Mouse (Mus musculus) retina, embryonic 14.5 days (tissue): Measurements from ENCODE around the gene Pitpnb.
A peak's percentile ranks its signal among the peaks of the same experiment; 100 is the strongest.

ENCODE experiments used
- DNase-seq: peaks from one replicate; pipeline ENCODE4 v3.0.0-alpha.2; 2015; ENCODE audit warnings: low spot score

Gene Pitpnb

DNA sequence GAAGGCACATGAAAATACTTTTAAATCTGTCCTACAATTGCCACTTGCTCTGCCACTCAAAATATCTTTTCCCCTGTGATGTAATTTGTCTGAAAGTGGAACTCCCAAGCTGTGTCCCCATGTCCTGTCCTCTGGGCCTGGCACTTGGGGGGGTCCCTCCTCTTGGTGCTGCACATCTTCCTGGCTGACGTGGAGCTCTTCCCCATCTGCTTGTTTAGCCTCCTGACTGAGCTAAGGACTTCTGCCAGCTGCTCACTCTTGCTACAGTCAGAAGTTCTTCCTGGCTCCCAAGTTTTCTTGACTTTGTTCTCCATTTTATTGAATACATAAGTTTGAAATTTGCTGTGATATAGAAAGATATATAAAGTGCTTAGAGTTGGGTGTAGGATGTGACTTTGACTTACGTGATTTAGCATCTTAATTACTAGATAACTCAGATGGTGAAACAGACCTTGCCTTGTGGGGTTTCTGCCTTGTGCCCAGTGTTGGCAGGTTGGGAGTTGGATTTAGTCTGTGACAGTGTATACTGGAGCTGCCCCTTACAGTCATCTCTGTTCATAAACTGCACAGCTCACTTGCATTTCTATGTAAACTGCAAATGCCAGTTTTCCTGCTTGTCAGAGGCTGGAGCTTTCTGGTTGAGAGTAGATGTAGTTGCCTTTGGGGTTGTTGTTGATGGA, 14.3 kb downstream of the Pitpnb start:
- DNase-seq = no peak

GRCm38 (mm10) chr5:111356811-111357617, 26.5 kb downstream of the Pitpnb start:
- DNase-seq = no peak

GRCm38 (mm10) chr5:111360546-111360945, 30.0 kb downstream of the Pitpnb start:
- no peak for DNase-seq

GRCm38 (mm10) chr5:111361058-111361457, 30.5 kb downstream of the Pitpnb start:
- no peak for DNase-seq

DNA sequence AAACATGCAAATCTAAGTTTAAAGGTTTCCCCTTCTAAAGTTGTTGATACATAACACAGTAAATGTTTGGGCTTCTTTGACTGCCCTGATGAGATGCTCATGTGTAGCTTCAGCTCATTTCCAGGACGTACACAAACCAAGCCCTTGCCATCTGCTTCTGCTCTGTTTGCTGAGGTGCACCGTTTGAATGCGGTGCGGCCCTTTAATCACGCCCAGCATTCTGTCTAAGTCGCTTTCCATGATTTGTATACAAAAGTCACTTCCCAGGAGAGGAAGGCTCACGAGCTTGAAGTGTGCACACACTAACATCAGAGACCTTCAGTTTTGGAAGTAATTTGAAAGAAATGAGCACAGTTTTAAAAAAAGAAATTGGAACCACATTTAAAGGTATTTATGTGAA, 31.3 kb downstream of the Pitpnb start:
- no peak for DNase-seq

GRCm38 (mm10) chr5:111363446-111364062, 33.0 kb downstream of the Pitpnb start:
- DNase-seq = no peak

DNA sequence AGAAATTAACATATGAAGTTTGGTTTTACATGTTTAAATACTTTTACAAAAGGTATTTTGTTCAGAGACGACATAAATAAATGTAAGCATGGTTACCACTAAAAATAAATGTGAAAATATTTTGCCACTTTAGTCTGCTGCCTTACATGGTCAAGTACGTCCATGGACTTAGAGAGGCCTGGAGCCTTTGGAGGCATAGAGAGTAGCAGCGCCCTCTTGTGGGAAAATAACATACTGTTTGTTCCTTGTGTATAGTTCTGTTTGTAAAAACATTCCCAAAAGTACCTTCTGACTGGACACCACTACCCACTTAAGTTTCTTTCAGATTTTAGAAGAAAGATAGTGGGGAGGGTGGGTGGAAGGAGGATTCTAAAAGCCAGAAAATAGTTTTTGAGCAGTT, 34.0 kb downstream of the Pitpnb start:
- peak; percentile 88 for DNase-seq

DNA sequence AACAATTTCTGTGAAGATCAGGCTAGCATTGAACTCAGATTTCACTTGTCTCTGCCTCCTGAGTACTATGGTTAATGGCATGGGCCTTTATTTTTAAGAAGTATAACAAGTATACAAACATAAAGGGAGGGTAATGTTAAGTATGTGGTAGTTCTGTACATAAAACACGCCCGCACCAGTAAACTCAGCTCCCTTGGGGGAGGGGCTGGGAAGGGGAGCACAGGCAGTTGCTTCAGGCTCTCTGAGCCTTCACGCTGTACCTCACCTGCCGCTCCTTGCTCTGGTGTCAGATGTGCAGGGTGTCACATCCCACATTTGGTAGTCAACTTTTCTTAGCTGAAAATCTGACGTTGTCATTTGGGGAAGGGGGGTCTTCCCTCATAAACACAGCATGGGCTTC, 35.6 kb downstream of the Pitpnb start:
- DNase-seq = no peak

DNA sequence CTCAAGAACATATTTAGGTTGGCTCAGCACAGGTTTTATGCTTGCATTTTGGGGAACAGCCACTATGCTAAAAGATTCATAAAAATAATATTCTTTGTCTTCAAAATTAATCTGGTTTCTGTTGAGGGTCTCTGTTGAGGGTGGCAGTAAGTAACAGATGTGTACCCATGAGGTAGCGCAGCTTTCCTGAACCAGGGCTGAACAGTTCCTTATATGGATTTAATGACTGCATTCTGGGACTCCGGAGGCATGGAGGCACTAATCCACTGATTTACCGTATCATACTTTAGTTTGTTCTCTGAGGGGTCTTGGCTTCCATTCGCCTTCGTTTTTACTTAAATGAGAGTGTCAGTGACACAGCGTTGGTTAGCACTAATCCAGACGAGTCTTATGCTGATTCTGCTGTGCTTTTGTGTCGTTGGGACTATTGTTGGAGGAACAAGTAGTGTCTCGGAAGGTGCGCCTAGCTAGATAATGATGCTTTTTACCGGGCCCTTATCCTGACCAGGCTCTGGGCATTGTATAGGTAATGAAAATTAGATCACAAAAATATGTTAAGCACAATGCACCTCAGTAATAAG, 37.5 kb downstream of the Pitpnb start:
- no peak for DNase-seq

- peak; percentile 51 for DNase-seq
Measured at GRCm38 (mm10) chr5:111368576-111368975, 38.0 kb downstream of the Pitpnb start.

- DNase-seq = no peak
Measured at GRCm38 (mm10) chr5:111375616-111376015, 45.1 kb downstream of the Pitpnb start.

- DNase-seq = no peak
Measured at GRCm38 (mm10) chr5:111376276-111377020, 45.9 kb downstream of the Pitpnb start.

GRCm38 (mm10) chr5:111378126-111378993, 47.8 kb downstream of the Pitpnb start:
- DNase-seq = no peak

GRCm38 (mm10) chr5:111383335-111383734, 52.8 kb downstream of the Pitpnb start:
- DNase-seq = no peak

DNA sequence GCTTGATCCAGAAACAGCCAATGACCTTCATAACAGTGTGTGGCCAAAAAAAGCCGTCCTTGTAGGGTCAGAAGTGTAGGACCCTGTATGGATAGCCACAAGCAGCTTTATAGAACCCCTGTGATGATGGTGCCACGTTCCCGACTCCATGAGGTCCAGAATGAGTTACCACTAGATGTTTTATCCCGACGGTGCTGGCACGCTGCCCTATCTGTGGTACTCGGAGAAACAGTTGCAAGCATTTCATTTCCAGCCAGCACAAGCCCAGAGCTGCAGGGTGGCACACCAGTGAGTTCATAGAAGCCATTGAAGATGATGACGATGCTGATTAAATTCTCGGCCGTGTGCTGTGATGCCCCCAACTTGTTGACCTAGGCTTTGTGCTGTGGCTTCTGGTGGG, 60.3 kb downstream of the Pitpnb start:
- no peak for DNase-seq

- no peak for DNase-seq
Measured at GRCm38 (mm10) chr5:111391485-111391884, 60.9 kb downstream of the Pitpnb start.

GRCm38 (mm10) chr5:111393346-111394197, 63.0 kb downstream of the Pitpnb start:
- DNase-seq = peak; percentile 80

DNA sequence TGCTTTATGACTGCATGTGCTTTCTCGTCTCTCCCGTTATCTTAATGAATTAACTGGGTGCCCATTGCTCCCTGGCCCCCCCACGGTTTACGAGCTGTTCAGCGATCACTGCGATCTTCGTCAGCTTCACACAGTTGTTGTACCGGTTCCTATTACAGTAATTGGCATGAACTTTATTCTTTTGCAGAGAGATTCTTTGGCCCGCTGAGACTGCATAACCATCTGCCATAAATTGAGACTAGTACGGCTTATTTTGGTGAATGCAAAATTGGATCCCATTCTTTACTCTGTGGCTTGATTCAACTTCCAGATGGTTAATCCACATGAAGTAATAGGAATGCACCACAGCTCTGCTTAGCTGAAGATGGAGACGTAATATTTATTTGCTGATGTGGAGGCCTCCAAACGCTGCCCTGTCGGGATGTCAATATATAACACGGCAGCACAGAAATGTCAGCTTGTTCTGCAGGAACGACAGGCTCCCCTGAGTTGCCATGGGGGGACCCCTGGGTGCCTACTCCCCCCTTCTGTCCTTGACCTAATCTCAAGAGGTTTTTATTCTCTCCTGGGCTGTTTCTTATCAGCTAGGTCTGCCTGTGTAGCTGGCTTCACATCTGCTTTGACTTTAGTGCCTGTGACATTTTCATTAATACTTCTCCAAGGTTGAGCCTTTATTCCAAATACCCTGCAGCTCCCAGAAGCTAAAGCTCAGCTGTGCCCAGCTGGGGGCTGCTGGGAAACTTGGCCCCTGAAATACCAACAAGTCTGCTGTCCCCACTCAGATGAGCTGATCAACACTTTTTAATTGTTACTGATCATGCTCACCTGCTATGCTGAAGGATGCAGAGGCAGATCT, 63.9 kb downstream of the Pitpnb start:
- DNase-seq = no peak

GRCm38 (mm10) chr5:111395771-111396170, 65.2 kb downstream of the Pitpnb start:
- no peak for DNase-seq
